Mouse (Mus musculus) ES-Bruce4 (cell line): ENCODE measurements around the gene Ehf.

ENCODE experiments used
- CTCF ChIP-seq: IDR thresholded peaks from one replicate; pipeline ENCODE4 v1.8.1; 2011; ENCODE audit warnings: low read depth, low read length
- POLR2A ChIP-seq: IDR thresholded peaks from one replicate; pipeline ENCODE4 v1.8.1; 2011; ENCODE audit warnings: low read length; ENCODE audit not compliant: insufficient read depth

DNA sequence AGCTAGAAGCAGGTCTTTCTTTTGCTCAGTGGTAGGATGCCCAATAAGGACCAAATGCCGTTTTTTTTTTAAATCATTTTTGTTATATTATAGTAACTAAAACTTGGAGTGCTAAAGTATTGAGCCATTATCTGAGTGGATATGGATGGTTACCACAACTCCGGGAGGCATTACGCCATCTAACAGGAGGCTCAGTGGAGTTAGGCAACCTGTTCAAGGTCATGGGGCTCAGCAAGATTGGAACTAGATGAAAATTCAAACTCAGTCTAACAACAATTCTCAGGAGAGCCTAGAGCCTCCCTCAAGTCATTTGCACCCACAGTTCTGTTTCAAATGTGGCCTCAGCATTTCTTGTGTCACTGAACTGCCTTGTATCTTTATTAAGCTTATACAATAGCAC, 12.9 kb downstream of the Ehf start:
- TF ChIP-seq CTCF (no peak), POLR2A (no peak)
